Mouse (Mus musculus): ENCODE data around the gene Clptm1. TPM values are rescaled to one million over a fixed set of nuclear protein-coding genes. Genes with fewer than 3 reads are reported as not detected.

Gene Clptm1
- polyA plus RNA-seq, 1 experiment, result 142 TPM

- Histone ChIP-seq H3K27me3 (ENCODE audit: control insufficient read depth, insufficient read depth, low read length) (no peaks in the 10 kb centered on the region), H3K36me3 (ENCODE audit: control insufficient read depth, insufficient read depth, low read length) (no peaks in the 10 kb centered on the region), H3K27ac (ENCODE audit: control insufficient read depth, insufficient read depth, low read length) (no peak overlapping the region), H3K4me1 (replicated peaks; ENCODE audit: control insufficient read depth, insufficient read depth, low read length) (peaks cover 13% of the 10 kb centered on the region), H3K4me3 (ENCODE audit: control insufficient read depth, insufficient read depth, low read length) (no peak overlapping the region)
- no peak for DNase-seq
- 93% methylated on average over 10 of the region's 10 CpGs for WGBS
- TF ChIP-seq POLR2A (IDR thresholded peaks at IDR 0.05; ENCODE audit: control insufficient read depth, extremely low read depth, insufficient read depth, low read length, poor library complexity) (no peak), CTCF (IDR thresholded peaks at IDR 0.05; ENCODE audit: borderline replicate concordance, control insufficient read depth, extremely low read depth, insufficient read depth, low read length, poor library complexity) (no peak)
These were observed 29.7 kb upstream of the Clptm1 start for GRCm38 (mm10) chr7:19694336-19695212.

- H3K36me3 ChIP-seq (ENCODE audit: control insufficient read depth, insufficient read depth, low read length), result no peaks in the 10 kb centered on the region
- H3K27me3 ChIP-seq (ENCODE audit: control insufficient read depth, insufficient read depth, low read length), result no peaks in the 10 kb centered on the region
These were observed 28.6 kb upstream of the Clptm1 start for GRCm38 (mm10) chr7:19693421-19693820.

GRCm38 (mm10) chr7:19691873-19692865 lies 27.3 kb upstream of the Clptm1 start, which contains the start of gene Apoc1:
Apoc1 (minus strand) TSS chr7:19692660.
- 93% methylated on average over 28 of the region's 28 CpGs for WGBS
- TF ChIP-seq POLR2A (IDR thresholded peaks at IDR 0.05; ENCODE audit: control insufficient read depth, extremely low read depth, insufficient read depth, low read length, poor library complexity) (no peak), CTCF (IDR thresholded peaks at IDR 0.05; ENCODE audit: borderline replicate concordance, control insufficient read depth, extremely low read depth, insufficient read depth, low read length, poor library complexity) (no peak)
- Histone ChIP-seq H3K4me3 (ENCODE audit: control insufficient read depth, insufficient read depth, low read length) (no peak within 1 kb of the TSS), H3K27me3 (ENCODE audit: control insufficient read depth, insufficient read depth, low read length) (no peaks in the 10 kb centered on the region), H3K27ac (ENCODE audit: control insufficient read depth, insufficient read depth, low read length) (no peak within 1 kb of the TSS), H3K36me3 (ENCODE audit: control insufficient read depth, insufficient read depth, low read length) (no peaks in the 10 kb centered on the region), H3K4me1 (replicated peaks; ENCODE audit: control insufficient read depth, insufficient read depth, low read length) (no peaks in the 10 kb centered on the region)
- DNase-seq, result no peak

More at GRCm38 (mm10) chr7:19693421-19693820, 28.6 kb upstream of the Clptm1 start:
- TF ChIP-seq CTCF (IDR thresholded peaks at IDR 0.05; ENCODE audit: borderline replicate concordance, control insufficient read depth, extremely low read depth, insufficient read depth, low read length, poor library complexity) (no peak), POLR2A (IDR thresholded peaks at IDR 0.05; ENCODE audit: control insufficient read depth, extremely low read depth, insufficient read depth, low read length, poor library complexity) (no peak)
- no peak overlapping the region for H3K27ac ChIP-seq (ENCODE audit: control insufficient read depth, insufficient read depth, low read length)
- no peak for DNase-seq
- no peak overlapping the region for H3K4me3 ChIP-seq (ENCODE audit: control insufficient read depth, insufficient read depth, low read length)
- peaks cover 3% of the 10 kb centered on the region for H3K4me1 ChIP-seq (replicated peaks; ENCODE audit: control insufficient read depth, insufficient read depth, low read length)
- WGBS, result 50% methylated on average over 10 of the region's 10 CpGs

- Histone ChIP-seq H3K4me3 (ENCODE audit: control insufficient read depth, insufficient read depth, low read length) (no peak overlapping the region), H3K27me3 (ENCODE audit: control insufficient read depth, insufficient read depth, low read length) (no peaks in the 10 kb centered on the region), H3K36me3 (ENCODE audit: control insufficient read depth, insufficient read depth, low read length) (no peaks in the 10 kb centered on the region), H3K4me1 (replicated peaks; ENCODE audit: control insufficient read depth, insufficient read depth, low read length) (no peaks in the 10 kb centered on the region), H3K27ac (ENCODE audit: control insufficient read depth, insufficient read depth, low read length) (no peak overlapping the region)
- WGBS, result 93% methylated on average over 6 of the region's 6 CpGs
- no peak for DNase-seq
- TF ChIP-seq POLR2A (IDR thresholded peaks at IDR 0.05; ENCODE audit: control insufficient read depth, extremely low read depth, insufficient read depth, low read length, poor library complexity) (no peak), CTCF (IDR thresholded peaks at IDR 0.05; ENCODE audit: borderline replicate concordance, control insufficient read depth, extremely low read depth, insufficient read depth, low read length, poor library complexity) (no peak)
These were observed 26.6 kb upstream of the Clptm1 start for GRCm38 (mm10) chr7:19691434-19691833.

- WGBS, result 93% methylated on average over 4 of the region's 4 CpGs
- Histone ChIP-seq H3K27ac (ENCODE audit: control insufficient read depth, insufficient read depth, low read length) (no peak overlapping the region), H3K4me1 (replicated peaks; ENCODE audit: control insufficient read depth, insufficient read depth, low read length) (no peaks in the 10 kb centered on the region), H3K27me3 (ENCODE audit: control insufficient read depth, insufficient read depth, low read length) (no peaks in the 10 kb centered on the region), H3K4me3 (ENCODE audit: control insufficient read depth, insufficient read depth, low read length) (no peak overlapping the region), H3K36me3 (ENCODE audit: control insufficient read depth, insufficient read depth, low read length) (no peaks in the 10 kb centered on the region)
- no peak for DNase-seq
- TF ChIP-seq POLR2A (IDR thresholded peaks at IDR 0.05; ENCODE audit: control insufficient read depth, extremely low read depth, insufficient read depth, low read length, poor library complexity) (no peak), CTCF (IDR thresholded peaks at IDR 0.05; ENCODE audit: borderline replicate concordance, control insufficient read depth, extremely low read depth, insufficient read depth, low read length, poor library complexity) (no peak)
These were observed 26.0 kb upstream of the Clptm1 start for GRCm38 (mm10) chr7:19690845-19691244.

- no peaks in the 10 kb centered on the region for H3K36me3 ChIP-seq (ENCODE audit: control insufficient read depth, insufficient read depth, low read length)
- no peak for DNase-seq
- no peak for TF ChIP-seq POLR2A (IDR thresholded peaks at IDR 0.05; ENCODE audit: control insufficient read depth, extremely low read depth, insufficient read depth, low read length, poor library complexity)
- TF ChIP-seq CTCF (IDR thresholded peaks at IDR 0.05; ENCODE audit: borderline replicate concordance, control insufficient read depth, extremely low read depth, insufficient read depth, low read length, poor library complexity), result no peak
- no peaks in the 10 kb centered on the region for H3K27me3 ChIP-seq (ENCODE audit: control insufficient read depth, insufficient read depth, low read length)
- H3K4me3 ChIP-seq (ENCODE audit: control insufficient read depth, insufficient read depth, low read length), result no peak overlapping the region
- no peak overlapping the region for H3K27ac ChIP-seq (ENCODE audit: control insufficient read depth, insufficient read depth, low read length)
- H3K4me1 ChIP-seq (replicated peaks; ENCODE audit: control insufficient read depth, insufficient read depth, low read length), result no peaks in the 10 kb centered on the region
- WGBS, result 95% methylated on average over 2 of the region's 2 CpGs
These were observed 23.8 kb upstream of the Clptm1 start for GRCm38 (mm10) chr7:19688611-19689010.

Data from thymus, adult 2 months (tissue).